Mouse (Mus musculus) G1E (cell line): ENCODE measurements at regions not wholly inside any gene's neighbourhood (a gene's known extent, or its start where the extent isn't known, plus 50 kb on each side); places are given as distances from the start of the nearest gene placed in this dataset.

Experiments
- CTCF ChIP-seq: IDR thresholded peaks from 2 replicates; pipeline ENCODE4 v1.5.1; 2012; ENCODE audit warnings: low read depth, low read length, inconsistent platforms, mixed read lengths
- GATA1 ChIP-seq: IDR thresholded peaks from 2 replicates; pipeline ENCODE4 v1.6.1; 2012; ENCODE audit warnings: borderline replicate concordance, low read length, inconsistent platforms, mixed read lengths
- POLR2AphosphoS5 ChIP-seq: IDR thresholded peaks from 2 replicates; pipeline ENCODE4 v1.6.1; 2012; ENCODE audit warnings: low read depth, low read length, inconsistent platforms; ENCODE audit not compliant: insufficient replicate concordance
- TAL1 ChIP-seq: conservative IDR thresholded peaks from 2 replicates; pipeline ENCODE4 v1.6.1; 2012; ENCODE audit warnings: low read depth, low read length, inconsistent platforms, mixed read lengths

DNA sequence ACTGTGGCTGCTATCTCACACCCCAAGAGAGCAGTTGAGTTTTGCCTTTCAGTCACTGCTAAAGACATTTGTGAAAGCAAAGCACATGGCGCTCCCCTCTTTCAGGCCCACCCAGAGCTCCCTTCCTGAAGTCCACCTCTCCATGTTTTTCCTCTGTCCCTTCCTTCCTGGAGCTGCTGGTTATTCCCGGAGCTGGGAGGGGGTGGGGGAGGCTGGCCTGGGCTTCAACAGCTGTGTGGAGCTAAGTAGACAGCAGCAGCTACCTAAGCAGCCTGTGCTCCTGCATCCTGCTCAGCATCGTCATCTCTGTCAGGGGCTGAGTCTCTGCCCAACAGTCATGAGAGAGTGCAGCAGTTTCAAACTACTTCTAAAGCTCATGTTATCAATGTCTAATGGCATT, 78.0 kb upstream of the Cdyl start:
- TF ChIP-seq CTCF (no peak), GATA1 (no peak), TAL1 (no peak), POLR2AphosphoS5 (no peak)
